Mouse (Mus musculus): ENCODE data around the gene Nlgn1. TPM values are rescaled to one million over a fixed set of nuclear protein-coding genes. Genes with fewer than 3 reads are reported as not detected.

Nlgn1 gene
- polyA plus RNA-seq, 1 experiment from 2014 or later: 13.4 TPM

DNA sequence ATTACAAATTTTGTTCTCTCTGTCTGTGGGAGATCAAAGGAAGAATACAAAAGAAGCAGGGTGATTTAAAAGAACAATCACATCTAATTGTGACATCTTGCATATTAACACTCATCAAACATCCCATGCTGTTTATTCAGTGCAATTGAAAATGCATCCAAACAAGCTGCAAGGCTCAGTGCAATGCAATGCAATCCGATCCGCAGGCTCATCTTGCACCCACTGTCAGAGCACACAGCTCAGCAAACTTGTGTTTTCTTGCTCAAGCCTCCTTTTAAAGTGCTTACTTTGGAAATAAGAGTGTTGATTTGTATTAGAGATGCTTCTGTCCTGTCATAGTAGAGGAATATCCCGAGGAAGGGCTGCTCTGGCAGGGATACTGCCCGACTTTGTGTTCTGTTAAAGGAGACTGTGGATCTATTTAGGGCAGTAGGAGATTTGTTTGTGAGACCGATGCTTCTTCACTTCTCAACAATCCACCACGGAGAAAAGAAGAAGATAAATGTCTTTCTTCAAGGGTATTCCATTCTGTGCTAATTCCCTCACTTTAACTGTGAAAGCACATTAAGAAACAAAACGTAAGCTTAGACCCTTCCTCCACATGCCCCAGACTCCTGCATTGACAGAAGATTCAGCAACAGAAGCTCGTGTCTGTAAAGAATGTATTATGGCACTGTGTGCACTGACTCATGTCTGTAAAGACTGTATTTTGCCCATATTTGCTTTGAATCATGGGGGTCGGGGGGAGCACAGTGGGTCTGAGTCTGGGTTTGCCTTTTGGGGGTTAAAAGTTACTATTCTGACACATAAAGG, 197.2 kb downstream of the Nlgn1 start:
- H3K4me2 ChIP-seq: peak overlapping the region; percentile 12
- ATAC-seq: peak; percentile 54; the same call in 1 of the 2 replicates
- H3K9ac ChIP-seq: no peak overlapping the region
- no peak overlapping the region for H3K4me3 ChIP-seq
- no peaks in the 10 kb centered on the region for H3K27me3 ChIP-seq
- H3K9me3 ChIP-seq (replicated peaks): no peaks in the 10 kb centered on the region
- no peak overlapping the region for H3K27ac ChIP-seq
- H3K4me1 ChIP-seq: peaks cover 17% of the 10 kb centered on the region
- peaks cover 10% of the 10 kb centered on the region for H3K36me3 ChIP-seq (ENCODE audit: poor library complexity, severe bottlenecking)
- WGBS: 14% methylated on average over 9 of the region's 9 CpGs

DNA sequence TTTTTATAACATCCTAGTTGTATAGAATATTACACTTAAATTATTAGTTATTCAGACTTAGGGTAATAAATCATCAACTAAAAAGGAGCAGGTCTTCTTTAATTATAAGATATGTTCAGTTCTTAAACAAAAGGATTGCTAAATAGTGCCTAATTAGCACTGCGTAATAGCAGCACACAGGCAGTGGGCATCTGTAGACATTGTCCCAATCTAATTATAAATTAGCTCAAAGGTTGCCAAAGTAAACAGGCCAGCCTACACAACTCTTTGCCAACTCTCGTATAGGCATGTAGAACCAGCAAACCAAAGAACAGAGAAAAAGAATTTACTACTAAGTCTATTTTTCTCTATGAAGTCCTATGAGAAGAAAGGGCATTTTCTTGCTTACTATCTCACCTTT, 201.3 kb downstream of the Nlgn1 start:
- H3K27ac ChIP-seq: no peak overlapping the region
- H3K9ac ChIP-seq: no peak overlapping the region
- no peaks in the 10 kb centered on the region for H3K27me3 ChIP-seq
- WGBS: 42% methylated on average over 2 of the region's 2 CpGs
- H3K4me2 ChIP-seq: no peak overlapping the region
- H3K36me3 ChIP-seq (ENCODE audit: poor library complexity, severe bottlenecking): peaks cover 10% of the 10 kb centered on the region
- peaks cover 17% of the 10 kb centered on the region for H3K4me1 ChIP-seq
- H3K4me3 ChIP-seq: no peak overlapping the region
- peak; percentile 79 for ATAC-seq
- no peaks in the 10 kb centered on the region for H3K9me3 ChIP-seq (replicated peaks)

DNA sequence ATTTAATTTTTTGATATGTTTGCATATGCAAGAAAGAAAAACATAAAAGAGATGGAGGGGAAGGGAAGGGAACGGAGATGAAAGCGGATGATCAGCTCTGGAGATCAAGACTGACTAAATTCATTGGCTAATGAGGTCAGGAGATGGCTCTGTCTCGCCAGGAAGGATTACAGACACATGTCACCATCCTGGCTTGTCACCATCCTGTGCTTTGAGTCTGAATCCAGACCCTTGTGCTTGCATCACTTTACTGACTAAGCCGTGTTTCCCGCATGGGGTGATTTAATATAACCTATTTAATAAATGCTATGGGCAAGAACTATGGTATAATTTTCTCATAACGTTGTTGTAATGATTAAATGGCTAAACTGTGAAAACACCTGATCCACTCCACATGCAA, 202.8 kb downstream of the Nlgn1 start:
- H3K4me2 ChIP-seq: no peak overlapping the region
- no peaks in the 10 kb centered on the region for H3K27me3 ChIP-seq
- H3K4me1 ChIP-seq: peaks cover 8% of the 10 kb centered on the region; the same call in 1 of the 2 replicates
- no peak overlapping the region for H3K9ac ChIP-seq
- H3K4me3 ChIP-seq: no peak overlapping the region
- no peak for ATAC-seq
- no peak overlapping the region for H3K27ac ChIP-seq
- WGBS: 69% methylated on average over 6 of the region's 6 CpGs
- no peaks in the 10 kb centered on the region for H3K9me3 ChIP-seq (replicated peaks)
- H3K36me3 ChIP-seq (ENCODE audit: poor library complexity, severe bottlenecking): peaks cover 10% of the 10 kb centered on the region

DNA sequence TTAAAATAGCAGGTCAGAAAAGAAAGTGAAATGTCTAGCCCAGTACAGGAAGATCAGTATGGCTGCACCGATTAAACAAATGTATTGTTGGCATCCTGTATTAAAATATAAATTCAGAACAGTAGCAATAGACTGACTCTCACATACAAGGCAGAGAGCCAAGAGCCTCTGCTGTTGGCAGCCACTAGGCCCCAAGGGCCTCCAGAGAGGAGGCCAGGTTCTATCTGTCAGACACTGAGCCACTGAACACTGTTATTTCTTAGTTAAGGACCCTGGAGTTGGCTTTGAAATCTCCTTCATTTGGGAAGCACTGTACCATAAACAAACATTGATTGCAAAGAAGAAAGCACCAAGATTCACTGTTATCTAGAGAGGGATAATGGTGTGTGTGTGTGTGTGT, 215.2 kb downstream of the Nlgn1 start:
- ATAC-seq: no peak
- Histone ChIP-seq H3K9me3 (replicated peaks) (0 out of 2 replicates have a peak, but pooled peaks cover 3% of the 10 kb centered on the region), H3K27ac (no peak overlapping the region), H3K4me3 (no peak overlapping the region), H3K4me1 (0 out of 2 replicates have a peak, but pooled peaks cover 3% of the 10 kb centered on the region), H3K4me2 (no peak overlapping the region), H3K27me3 (no peaks in the 10 kb centered on the region), H3K9ac (no peak overlapping the region), H3K36me3 (ENCODE audit: poor library complexity, severe bottlenecking) (no peaks in the 10 kb centered on the region)
- WGBS: 79% methylated on average over 1 of the region's 1 CpGs

DNA sequence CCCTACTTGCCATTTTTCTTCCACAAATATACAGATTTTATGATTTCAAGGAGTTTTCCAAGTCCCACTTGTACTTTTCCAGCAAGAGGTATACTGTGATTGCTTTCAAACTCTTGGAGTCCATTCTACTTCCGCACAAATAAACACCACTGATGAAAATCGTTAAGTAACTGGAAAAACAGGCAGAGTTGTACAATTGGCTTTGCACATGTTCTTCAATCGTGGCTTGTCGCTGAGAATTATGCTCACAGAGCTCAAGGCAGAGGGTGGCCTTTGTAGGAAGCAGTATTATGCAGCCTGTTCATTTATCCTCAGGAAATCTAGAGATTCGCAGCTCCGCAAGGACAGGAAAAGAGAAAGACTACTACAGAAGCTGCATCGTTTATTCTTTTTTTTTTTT, 225.9 kb downstream of the Nlgn1 start:
- no peak overlapping the region for H3K9ac ChIP-seq
- H3K27me3 ChIP-seq: no peaks in the 10 kb centered on the region
- H3K36me3 ChIP-seq (ENCODE audit: poor library complexity, severe bottlenecking): no peaks in the 10 kb centered on the region
- H3K4me2 ChIP-seq: no peak overlapping the region
- 61% methylated on average over 7 of the region's 7 CpGs for WGBS
- peaks cover 3% of the 10 kb centered on the region; the same call in 1 of the 2 replicates for H3K4me1 ChIP-seq
- H3K27ac ChIP-seq: no peak overlapping the region
- no peak for ATAC-seq
- H3K9me3 ChIP-seq (replicated peaks): no peaks in the 10 kb centered on the region
- H3K4me3 ChIP-seq: no peak overlapping the region

DNA sequence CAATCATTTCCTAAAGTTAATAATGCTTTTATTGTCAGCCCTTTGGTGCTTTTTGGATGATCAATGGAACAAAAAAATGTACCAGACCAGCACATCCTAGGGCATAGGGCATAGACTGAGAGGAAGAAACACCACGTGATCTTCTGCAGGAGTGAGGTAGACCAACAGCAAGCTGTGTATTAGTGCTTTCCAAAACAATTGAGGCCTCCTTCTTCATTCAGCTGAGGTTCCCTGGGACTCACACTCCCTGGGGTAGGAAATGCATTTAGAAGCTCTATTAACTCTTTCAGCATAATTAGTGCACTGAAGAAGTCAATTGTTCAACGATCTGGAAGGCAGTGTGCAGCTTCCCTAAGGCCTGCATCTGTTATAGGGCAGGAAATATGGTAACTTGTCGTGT, 226.7 kb downstream of the Nlgn1 start:
- Histone ChIP-seq H3K4me3 (no peak overlapping the region), H3K4me1 (peaks cover 3% of the 10 kb centered on the region; the same call in 1 of the 2 replicates), H3K27me3 (no peaks in the 10 kb centered on the region), H3K9ac (no peak overlapping the region), H3K9me3 (replicated peaks) (no peaks in the 10 kb centered on the region), H3K27ac (no peak overlapping the region), H3K36me3 (ENCODE audit: poor library complexity, severe bottlenecking) (no peaks in the 10 kb centered on the region), H3K4me2 (no peak overlapping the region)
- peak; percentile 33; the same call in 1 of the 2 replicates for ATAC-seq
- WGBS: 13% methylated on average over 3 of the region's 3 CpGs

DNA sequence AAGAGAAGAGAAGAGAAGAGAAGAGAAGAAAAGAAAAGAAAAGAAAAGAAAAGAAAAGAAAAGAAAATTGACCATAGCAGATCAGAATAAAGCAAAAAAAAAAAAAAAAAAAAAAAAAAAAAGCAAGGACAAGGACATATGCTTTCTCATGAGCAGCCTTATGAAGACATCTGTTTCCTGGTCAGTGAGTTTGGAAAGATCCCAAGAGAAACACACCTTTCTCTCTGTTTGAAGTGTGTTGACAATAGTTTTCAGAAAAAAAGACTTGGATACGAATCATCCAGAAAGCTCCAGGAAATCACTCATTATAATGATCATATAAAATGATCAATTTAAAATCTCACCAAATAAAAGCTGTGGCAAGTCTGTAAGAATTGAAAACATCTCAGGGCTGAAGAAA, 230.0 kb downstream of the Nlgn1 start:
- Histone ChIP-seq H3K36me3 (ENCODE audit: poor library complexity, severe bottlenecking) (no peaks in the 10 kb centered on the region), H3K27me3 (no peaks in the 10 kb centered on the region), H3K9ac (no peak overlapping the region), H3K4me2 (no peak overlapping the region), H3K27ac (no peak overlapping the region), H3K4me1 (peaks cover 3% of the 10 kb centered on the region; the same call in 1 of the 2 replicates), H3K4me3 (no peak overlapping the region), H3K9me3 (replicated peaks) (no peaks in the 10 kb centered on the region)
- no peak for ATAC-seq
- WGBS: 82% methylated on average over 1 of the region's 1 CpGs

DNA sequence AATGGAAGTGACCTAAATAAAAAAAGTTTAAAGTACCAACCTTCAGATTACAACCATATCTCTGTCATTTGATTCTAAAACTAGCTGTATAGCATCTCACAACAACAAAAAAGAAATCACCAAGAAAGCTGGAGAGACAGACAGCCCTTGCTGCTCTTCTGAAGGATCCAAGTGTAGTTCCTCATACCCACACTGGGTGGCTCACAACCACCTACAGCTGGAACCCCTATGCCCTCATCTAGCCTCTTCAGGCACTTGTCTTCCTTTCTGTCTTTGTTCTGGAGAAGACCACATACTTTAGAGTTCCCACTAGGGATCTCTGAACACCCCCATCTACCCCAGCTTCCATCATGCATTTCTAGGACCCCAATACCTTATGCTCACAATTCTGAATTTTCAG, 236.7 kb downstream of the Nlgn1 start:
- H3K27ac ChIP-seq: no peak overlapping the region
- ATAC-seq: no peak
- H3K27me3 ChIP-seq: no peaks in the 10 kb centered on the region
- no peak overlapping the region for H3K4me3 ChIP-seq
- no peaks in the 10 kb centered on the region for H3K36me3 ChIP-seq (ENCODE audit: poor library complexity, severe bottlenecking)
- no peaks in the 10 kb centered on the region for H3K4me1 ChIP-seq
- H3K4me2 ChIP-seq: no peak overlapping the region
- no peaks in the 10 kb centered on the region for H3K9me3 ChIP-seq (replicated peaks)
- H3K9ac ChIP-seq: no peak overlapping the region

DNA sequence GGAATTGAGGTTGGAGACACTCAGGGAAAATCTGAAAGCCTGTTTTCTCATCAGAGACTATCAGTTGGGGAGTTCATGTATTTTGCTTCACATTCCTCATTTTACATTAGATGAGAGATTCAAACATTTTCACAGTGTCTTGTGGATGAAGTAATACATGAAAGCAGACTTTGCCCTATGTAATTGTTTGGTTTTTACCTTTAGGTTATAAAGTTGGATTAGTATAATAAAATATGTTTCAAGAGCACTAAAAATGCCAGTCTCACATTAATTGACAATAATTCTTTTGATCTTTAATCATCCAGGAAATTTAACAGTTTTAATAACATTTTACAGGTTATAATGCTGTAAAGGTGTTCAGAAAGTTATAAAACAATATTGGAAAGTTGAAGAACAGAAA, 262.9 kb downstream of the Nlgn1 start:
- no peak overlapping the region for H3K4me2 ChIP-seq
- no peak overlapping the region for H3K9ac ChIP-seq
- no peak overlapping the region for H3K27ac ChIP-seq
- H3K9me3 ChIP-seq (replicated peaks): no peaks in the 10 kb centered on the region
- ATAC-seq: no peak
- H3K27me3 ChIP-seq: no peaks in the 10 kb centered on the region
- H3K4me1 ChIP-seq: no peaks in the 10 kb centered on the region
- H3K4me3 ChIP-seq: no peak overlapping the region
- H3K36me3 ChIP-seq (ENCODE audit: poor library complexity, severe bottlenecking): no peaks in the 10 kb centered on the region

DNA sequence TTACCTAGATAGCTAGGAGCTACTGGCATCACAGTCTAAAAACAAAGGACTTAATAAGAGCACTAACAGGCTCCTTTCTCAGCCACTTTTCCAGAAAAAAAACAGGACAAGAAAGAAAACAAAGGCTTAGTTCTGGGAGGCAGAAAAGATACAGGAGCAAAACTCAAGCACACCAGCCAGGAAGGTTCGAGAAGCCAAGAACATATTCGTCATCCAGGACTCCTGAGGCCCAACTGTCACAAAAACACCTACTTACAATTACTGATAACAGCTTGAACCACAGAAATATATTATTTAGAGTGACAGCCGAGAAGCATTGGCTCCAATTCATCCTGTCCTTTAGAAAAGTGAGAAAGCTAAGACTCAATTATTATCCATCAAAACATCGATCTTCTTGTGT, 281.5 kb downstream of the Nlgn1 start:
- H3K27me3 ChIP-seq: no peaks in the 10 kb centered on the region
- no peak overlapping the region for H3K4me2 ChIP-seq
- ATAC-seq: no peak
- H3K9ac ChIP-seq: no peak overlapping the region
- H3K27ac ChIP-seq: no peak overlapping the region
- WGBS: 60% methylated on average over 4 of the region's 4 CpGs
- H3K36me3 ChIP-seq (ENCODE audit: poor library complexity, severe bottlenecking): no peaks in the 10 kb centered on the region
- no peak overlapping the region for H3K4me3 ChIP-seq
- no peaks in the 10 kb centered on the region for H3K9me3 ChIP-seq (replicated peaks)
- H3K4me1 ChIP-seq: 0 out of 2 replicates have a peak, but pooled peaks cover 5% of the 10 kb centered on the region

DNA sequence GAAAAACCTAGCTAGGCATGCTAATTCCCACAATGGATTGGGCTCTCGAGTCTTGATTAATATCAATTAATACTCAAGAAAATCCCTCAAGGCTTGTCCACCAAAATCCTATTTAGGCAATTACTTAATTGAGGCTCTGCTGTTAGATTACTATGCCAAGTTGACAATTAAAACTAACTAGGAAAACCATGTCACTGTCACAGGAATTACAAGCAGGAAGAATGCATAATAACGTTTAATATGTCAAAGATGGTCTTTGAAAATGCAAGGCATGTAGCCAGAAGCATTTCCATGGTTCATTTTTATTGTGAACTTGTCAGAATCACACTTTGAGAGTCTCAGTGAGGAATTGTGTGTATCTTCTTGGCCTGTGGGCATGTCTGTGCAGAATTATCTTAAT, 289.3 kb downstream of the Nlgn1 start:
- Histone ChIP-seq H3K4me2 (no peak overlapping the region), H3K4me3 (no peak overlapping the region), H3K27me3 (no peaks in the 10 kb centered on the region), H3K27ac (no peak overlapping the region), H3K4me1 (peaks cover 6% of the 10 kb centered on the region; the same call in 1 of the 2 replicates), H3K9me3 (replicated peaks) (no peaks in the 10 kb centered on the region), H3K9ac (no peak overlapping the region), H3K36me3 (ENCODE audit: poor library complexity, severe bottlenecking) (no peaks in the 10 kb centered on the region)
- no peak for ATAC-seq
- 43% methylated on average over 2 of the region's 2 CpGs for WGBS

DNA sequence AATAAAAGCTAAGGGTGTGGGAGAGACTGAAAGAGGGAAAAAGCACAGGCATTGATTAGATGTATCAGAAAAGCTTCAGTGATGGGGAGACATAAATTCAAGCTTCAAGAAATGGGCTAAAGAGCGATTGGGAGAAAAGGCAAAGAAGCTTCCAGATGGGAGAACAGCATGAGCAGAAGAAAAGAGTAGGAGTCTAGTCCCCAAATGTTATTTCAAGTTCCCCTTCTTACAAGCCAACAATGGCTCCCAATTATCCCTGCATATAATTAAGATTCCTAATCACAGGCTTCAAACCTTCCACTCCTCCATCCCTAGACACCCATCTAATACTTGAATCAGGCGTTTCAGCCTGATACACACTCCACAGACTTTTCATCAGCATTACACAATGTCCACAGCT, 292.6 kb downstream of the Nlgn1 start:
- 58% methylated on average over 2 of the region's 2 CpGs for WGBS
- Histone ChIP-seq H3K36me3 (ENCODE audit: poor library complexity, severe bottlenecking) (no peaks in the 10 kb centered on the region), H3K27ac (no peak overlapping the region), H3K9me3 (replicated peaks) (no peaks in the 10 kb centered on the region), H3K4me2 (no peak overlapping the region), H3K9ac (no peak overlapping the region), H3K27me3 (no peaks in the 10 kb centered on the region), H3K4me3 (no peak overlapping the region), H3K4me1 (peaks cover 4% of the 10 kb centered on the region; the same call in 1 of the 2 replicates)
- ATAC-seq: no peak

DNA sequence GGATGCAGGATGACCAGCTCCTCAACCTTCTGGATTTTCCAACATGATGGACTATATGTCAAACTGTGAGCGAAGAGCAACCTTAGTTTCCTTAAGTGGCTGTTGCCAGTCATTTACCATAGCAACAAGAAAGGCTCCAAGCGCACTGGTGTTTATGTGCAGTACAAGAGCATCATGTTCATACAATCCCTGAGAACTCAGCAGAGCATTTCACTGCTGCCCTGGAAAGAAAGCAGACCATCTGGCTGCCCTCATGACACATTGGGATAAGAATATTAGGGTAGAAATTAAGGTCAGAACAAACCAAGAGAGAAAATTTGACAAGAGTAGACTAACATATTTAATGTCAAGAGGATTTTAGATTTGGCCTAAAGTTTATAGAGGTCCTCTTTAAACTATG, 306.2 kb downstream of the Nlgn1 start:
- ATAC-seq: no peak
- H3K4me2 ChIP-seq: no peak overlapping the region
- no peaks in the 10 kb centered on the region for H3K36me3 ChIP-seq (ENCODE audit: poor library complexity, severe bottlenecking)
- no peak overlapping the region for H3K9ac ChIP-seq
- no peak overlapping the region for H3K27ac ChIP-seq
- WGBS: 82% methylated on average over 2 of the region's 2 CpGs
- no peak overlapping the region for H3K4me3 ChIP-seq
- no peaks in the 10 kb centered on the region for H3K9me3 ChIP-seq (replicated peaks)
- no peaks in the 10 kb centered on the region for H3K27me3 ChIP-seq
- H3K4me1 ChIP-seq: peaks cover 12% of the 10 kb centered on the region; the same call in 1 of the 2 replicates
